Mouse (Mus musculus): ENCODE results near the gene Ebp. TPM values are rescaled to one million over a fixed set of nuclear protein-coding genes. Genes with fewer than 3 reads are reported as not detected.
A peak's percentile ranks its signal among the peaks of the same experiment; 100 is the strongest.

Ebp gene
- total RNA-seq, 2 experiments from 2014 or later: 28.5 to 32.5 TPM

GRCm38 (mm10) chrX:8175504-8176385, 17.6 kb downstream of the Ebp start, which contains the start of gene Tbc1d25:
Tbc1d25 (minus strand) TSS chrX:8176181.
- Histone ChIP-seq H3K27ac (peak within 1 kb of the TSS; percentile 88), H3K4me3 (peak within 1 kb of the TSS; percentile 72)
- peak; percentile 75 to 82 for DNase-seq (ENCODE audit: low spot score in 2 of 2)
- peak; percentile 58 for TF ChIP-seq CTCF (conservative IDR thresholded peaks at IDR 0.05)

- no peak for DNase-seq (ENCODE audit: low spot score in 2 of 2)
- H3K27ac ChIP-seq: peak overlapping the region; percentile 88; the same call in 1 of the 2 replicates
- peak overlapping the region; percentile 72 for H3K4me3 ChIP-seq
- TF ChIP-seq CTCF (conservative IDR thresholded peaks at IDR 0.05): no peak
Observed at GRCm38 (mm10) chrX:8175169-8175503, 18.2 kb downstream of the Ebp start.

DNA sequence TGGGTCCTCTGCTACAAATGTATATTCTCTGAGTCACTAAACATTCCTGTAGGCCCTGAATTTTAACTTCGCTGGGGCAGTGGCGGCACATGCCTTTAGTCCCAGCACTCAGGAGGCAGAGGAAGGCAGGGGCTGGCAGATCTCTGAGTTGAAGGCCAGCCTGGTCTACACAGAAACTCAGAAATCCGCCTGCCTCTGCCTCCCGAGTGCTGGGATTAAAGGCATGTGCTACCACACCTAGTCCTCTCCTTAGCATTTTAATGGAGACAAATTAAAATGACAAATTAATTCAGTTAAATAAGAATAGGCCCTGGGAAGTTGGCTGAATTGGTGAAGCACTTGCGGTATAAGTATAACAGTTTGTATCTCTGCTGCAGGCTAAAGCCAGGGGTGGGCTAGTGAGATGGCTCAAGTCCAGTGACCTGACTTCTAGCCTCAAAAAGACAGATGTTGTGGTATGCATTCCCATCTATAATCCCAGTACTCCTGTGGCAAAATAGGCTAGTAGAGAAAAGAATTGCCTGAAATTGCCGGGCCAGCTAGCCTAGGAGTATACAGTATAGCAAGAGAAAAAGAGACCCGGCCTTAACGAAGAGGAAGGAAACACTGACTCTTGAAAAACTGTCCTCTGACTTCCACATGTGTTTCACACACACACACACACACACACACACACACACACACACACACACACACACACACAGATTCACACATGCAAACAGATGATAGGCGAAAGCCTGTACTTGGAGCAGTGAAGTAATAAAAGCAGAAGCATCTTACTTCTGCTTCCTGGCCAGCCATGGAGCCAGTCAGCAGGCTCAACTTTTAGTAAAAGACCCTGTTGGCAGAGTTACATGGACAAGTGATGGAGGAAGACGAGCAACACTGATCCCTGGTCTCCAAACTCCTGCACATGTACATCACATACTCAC, 25.3 kb downstream of the Ebp start:
- DNase-seq (ENCODE audit: low spot score in 2 of 2): no peak
- H3K27ac ChIP-seq: no peak overlapping the region
- no peak for TF ChIP-seq CTCF (conservative IDR thresholded peaks at IDR 0.05)
- H3K4me3 ChIP-seq: no peak overlapping the region

GRCm38 (mm10) chrX:8164471-8164870, 28.8 kb downstream of the Ebp start:
- TF ChIP-seq CTCF (conservative IDR thresholded peaks at IDR 0.05): no peak
- H3K4me3 ChIP-seq: no peak overlapping the region
- H3K27ac ChIP-seq: 0 out of 2 replicates have a peak overlapping the region, but pooled peaks have one; percentile 48
- no peak for DNase-seq (ENCODE audit: low spot score in 2 of 2)

DNA sequence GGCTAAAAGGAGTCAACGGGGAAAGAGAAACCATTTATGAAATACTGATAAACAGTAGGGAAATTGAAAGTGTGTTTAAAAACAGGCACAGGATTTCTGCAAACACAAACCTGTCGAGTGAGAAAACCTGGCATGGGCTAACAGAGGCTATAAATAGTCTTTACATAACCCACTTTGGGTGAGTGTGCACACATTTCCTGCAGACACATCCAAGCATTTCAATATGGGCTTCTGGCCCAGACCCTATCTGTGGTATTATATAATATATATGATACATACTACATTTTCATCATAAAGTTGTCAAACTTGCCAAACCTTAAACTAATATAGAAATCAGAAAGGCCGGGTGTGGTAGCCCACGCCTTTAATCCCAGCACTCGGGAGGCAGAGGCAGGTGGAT, 30.2 kb downstream of the Ebp start:
- no peak overlapping the region for H3K27ac ChIP-seq
- TF ChIP-seq CTCF (conservative IDR thresholded peaks at IDR 0.05): no peak
- no peak for DNase-seq (ENCODE audit: low spot score in 2 of 2)
- no peak overlapping the region for H3K4me3 ChIP-seq

DNA sequence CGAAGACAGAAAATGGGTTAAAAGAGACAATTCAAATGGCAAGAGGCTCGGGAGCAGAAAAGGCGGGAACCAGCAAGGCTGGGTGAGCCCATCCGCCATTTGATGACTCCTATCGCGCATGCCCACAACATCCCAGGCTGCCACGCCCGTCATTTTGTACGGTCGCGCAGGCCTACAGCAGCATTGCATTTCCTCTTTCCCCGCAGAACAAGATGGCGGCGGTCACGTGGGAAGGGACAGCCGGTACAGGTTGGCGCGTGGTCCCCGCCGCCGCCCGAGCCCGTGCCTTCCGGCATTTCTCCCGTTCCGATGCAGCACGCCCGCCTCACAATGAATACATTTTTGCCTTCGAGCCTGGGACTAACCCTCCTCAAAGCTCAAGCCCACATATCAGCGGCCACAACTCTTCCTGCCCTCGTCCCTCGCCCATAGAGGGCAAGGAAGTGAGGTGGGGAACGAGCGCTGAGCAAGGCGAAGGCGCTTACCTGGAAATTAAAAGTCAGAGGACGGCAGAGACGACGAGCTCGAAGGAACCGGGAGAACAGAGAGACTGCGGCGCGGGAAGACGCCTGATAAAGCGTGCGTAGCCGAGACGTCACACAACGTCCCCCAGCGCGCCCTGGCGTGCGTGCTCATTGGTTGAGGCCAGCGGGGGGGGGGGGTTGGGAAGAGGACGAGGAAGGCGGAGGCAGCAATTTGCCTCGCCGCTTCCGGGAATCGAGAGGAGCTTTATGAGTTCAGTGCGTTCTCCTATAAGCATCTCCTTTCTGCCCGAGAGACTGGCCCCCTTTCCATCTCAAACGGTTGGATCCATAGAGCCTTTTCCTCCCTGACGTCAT, 47.9 kb downstream of the Ebp start, which contains the start of gene Rbm3:
Gene Rbm3 (minus strand): TSS at position 728 of the 839 bp plus-strand sequence.
- DNase-seq (ENCODE audit: low spot score in 2 of 2): peak; percentile 79 to 86
- H3K27ac ChIP-seq: peak within 1 kb of the TSS; percentile 99
- TF ChIP-seq CTCF (conservative IDR thresholded peaks at IDR 0.05): no peak
- peak within 1 kb of the TSS; percentile 82 for H3K4me3 ChIP-seq

DNA sequence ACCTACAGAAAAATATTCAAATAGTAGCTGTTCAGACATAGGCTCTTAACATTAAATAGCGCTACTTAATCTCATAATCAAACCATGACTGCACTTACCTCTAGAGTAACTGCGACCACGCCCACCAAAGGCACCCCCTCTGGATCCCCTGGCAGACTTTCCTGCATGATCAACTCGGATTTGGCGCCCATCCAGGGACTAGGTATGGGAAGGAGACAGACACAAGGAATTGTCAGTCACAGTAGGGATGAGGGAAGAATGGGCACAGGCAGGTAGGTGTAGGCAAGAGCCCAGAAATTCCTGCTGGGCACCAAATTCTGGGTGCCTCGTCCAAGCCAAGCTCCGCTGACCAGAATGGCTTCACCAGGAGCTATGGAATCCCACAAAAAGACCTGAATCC, 49.6 kb downstream of the Ebp start:
- TF ChIP-seq CTCF (conservative IDR thresholded peaks at IDR 0.05): no peak

DNA sequence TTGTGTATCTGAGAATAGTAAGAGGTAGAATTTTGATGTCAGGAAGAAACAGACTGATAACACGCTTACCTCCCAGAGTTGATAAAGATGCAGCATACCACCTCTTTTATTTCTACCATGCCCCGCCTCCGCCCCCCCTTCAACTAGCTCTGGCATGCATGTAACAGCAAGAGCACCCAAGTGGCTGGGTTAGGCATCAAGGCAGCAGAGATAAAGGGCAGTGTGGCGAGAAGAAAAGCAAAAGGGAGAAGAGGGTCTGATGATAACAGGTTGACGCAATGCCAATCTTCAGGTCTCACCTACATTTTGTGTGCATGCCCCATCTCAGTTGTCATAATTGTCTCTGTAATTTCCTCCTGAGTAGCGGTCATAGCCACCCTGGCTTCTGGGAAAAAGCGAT, 50.4 kb downstream of the Ebp start:
- Histone ChIP-seq H3K27ac (no peak overlapping the region), H3K4me3 (no peak overlapping the region)
- DNase-seq (ENCODE audit: low spot score in 2 of 2): no peak
- no peak for TF ChIP-seq CTCF (conservative IDR thresholded peaks at IDR 0.05)

More for the DNA sequence above, 49.6 kb downstream of the Ebp start:
- H3K4me3 ChIP-seq: peak overlapping the region; percentile 82
- no peak overlapping the region for H3K27ac ChIP-seq
- no peak for DNase-seq (ENCODE audit: low spot score in 2 of 2)

- TF ChIP-seq CTCF (conservative IDR thresholded peaks at IDR 0.05): no peak
- no peak for DNase-seq (ENCODE audit: low spot score in 2 of 2)
- no peak overlapping the region for H3K4me3 ChIP-seq
- no peak overlapping the region for H3K27ac ChIP-seq
Observed at GRCm38 (mm10) chrX:8141058-8141457, 52.3 kb downstream of the Ebp start.

DNA sequence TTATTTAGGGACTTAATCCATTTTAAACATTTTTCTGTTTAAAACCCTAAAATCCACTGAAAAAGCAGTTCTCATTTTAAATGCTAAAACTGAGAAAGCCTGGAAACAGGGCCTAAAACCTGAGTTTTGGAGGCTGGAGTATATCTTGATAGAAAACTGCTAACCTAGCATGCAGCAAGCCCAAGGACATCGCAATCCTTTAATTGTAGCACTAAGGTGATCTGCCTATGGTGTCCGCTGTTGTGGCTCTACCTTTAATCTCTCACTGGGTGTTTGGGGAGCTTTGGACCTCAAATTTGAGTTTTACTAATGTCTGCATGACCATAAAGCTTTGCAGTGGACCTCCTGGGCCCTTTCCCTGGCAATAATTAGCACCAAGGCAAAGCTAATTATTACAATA, 52.9 kb downstream of the Ebp start:
- TF ChIP-seq CTCF (conservative IDR thresholded peaks at IDR 0.05): no peak
- DNase-seq (ENCODE audit: low spot score in 2 of 2): no peak
- no peak overlapping the region for H3K27ac ChIP-seq

GRCm38 (mm10) chrX:8139480-8139879, 53.8 kb downstream of the Ebp start:
- peak; percentile 51 for TF ChIP-seq CTCF (conservative IDR thresholded peaks at IDR 0.05)
- no peak overlapping the region for H3K27ac ChIP-seq
- no peak for DNase-seq (ENCODE audit: low spot score in 2 of 2)
- no peak overlapping the region for H3K4me3 ChIP-seq

More for the DNA sequence above, 52.9 kb downstream of the Ebp start:
- H3K4me3 ChIP-seq: no peak overlapping the region

DNA sequence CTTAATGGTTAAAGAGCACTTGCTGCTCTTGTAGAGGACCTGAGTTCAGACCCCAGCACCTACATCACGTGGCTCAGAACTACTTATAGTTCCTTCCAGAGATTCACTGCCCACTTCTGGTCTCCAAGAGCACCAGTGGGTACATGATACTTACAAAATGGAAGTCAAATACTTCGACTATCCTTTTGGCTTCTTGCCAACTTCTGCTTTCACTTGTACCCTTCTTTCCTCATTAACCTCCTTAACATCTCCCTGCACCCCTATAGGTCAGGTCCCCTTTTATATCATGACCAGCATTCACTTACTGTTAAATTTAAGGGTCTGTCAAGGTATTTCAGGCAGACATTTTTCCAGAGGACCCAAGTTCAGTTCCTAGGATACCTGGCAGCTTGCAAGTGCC, 57.4 kb downstream of the Ebp start:
- H3K27ac ChIP-seq: no peak overlapping the region
- no peak for DNase-seq (ENCODE audit: low spot score in 2 of 2)
- no peak overlapping the region for H3K4me3 ChIP-seq
- TF ChIP-seq CTCF (conservative IDR thresholded peaks at IDR 0.05): no peak

Other genes starting within 250 kb of the Ebp start
- 10 to 100 TPM; 49.2 to 51.4 TPM for gene Hdac6, start 245.6 kb downstream of the Ebp start, total RNA-seq (2021)
- gene Gata1, start 215.4 kb downstream of the Ebp start, total RNA-seq (2021): not detected
- under 1 TPM in 1 of 2 experiments, not detected in 1; 0.59 TPM for gene Glod5, start 175.0 kb downstream of the Ebp start, total RNA-seq (2021)
- gene Suv39h1, start 118.8 kb downstream of the Ebp start, total RNA-seq (2021): 10 to 100 TPM; 20.2 to 20.3 TPM
- 1 to 10 TPM in 1 of 2 experiments, under 1 TPM in 1; 0.98 to 2.0 TPM for gene Was, start 103.0 kb downstream of the Ebp start, total RNA-seq (2021)
- 100 to 1,000 TPM; 208 to 235 TPM for gene Wdr13, start 60.6 kb downstream of the Ebp start, total RNA-seq (2021)
- 100 to 1,000 TPM; 111 to 133 TPM for gene Rbm3, start 47.6 kb downstream of the Ebp start, total RNA-seq (2021)
- 10 to 100 TPM; 13.5 to 13.6 TPM for gene Tbc1d25, start 17.3 kb downstream of the Ebp start, total RNA-seq (2021)
- 100 to 1,000 TPM; 102 to 113 TPM for gene Porcn, start 13.0 kb upstream of the Ebp start, total RNA-seq (2021)
- gene Ftsj1, start 58.9 kb upstream of the Ebp start, total RNA-seq (2021): 10 to 100 TPM; 24.2 to 27.0 TPM
- gene Slc38a5, start 77.6 kb upstream of the Ebp start, total RNA-seq (2021): 1 to 10 TPM; 5.0 to 7.6 TPM
- not detected for gene Ssxb10, start 133.9 kb upstream of the Ebp start, total RNA-seq (2021)
- not detected for gene Ssxb9, start 173.5 kb upstream of the Ebp start, total RNA-seq (2021)
- gene Ssxb1, start 219.8 kb upstream of the Ebp start, total RNA-seq (2021): not detected

All from layer of hippocampus, adult 2 months (tissue).